Mouse (Mus musculus) lung, postnatal 0 days (tissue): ENCODE results near the gene Lhfpl4.

ENCODE experiments used
- CTCF ChIP-seq: IDR thresholded peaks from 2 replicates; pipeline ENCODE4 v1.5.1; 2016; ENCODE audit warnings: antibody characterized with exemption, mild to moderate bottlenecking
- EP300 ChIP-seq: IDR thresholded peaks from 2 replicates; pipeline ENCODE4 v1.6.1; 2016; ENCODE audit warnings: antibody characterized with exemption, mild to moderate bottlenecking, control low read depth

GRCm38 (mm10) chr6:113193765-113194460 lies 1.3 kb downstream of the Lhfpl4 start:
- TF ChIP-seq EP300 = no peak
- TF ChIP-seq CTCF = no peak
